19 mouse cellular contexts compared by ENCODE assay signal in the genomic region with DNA sequence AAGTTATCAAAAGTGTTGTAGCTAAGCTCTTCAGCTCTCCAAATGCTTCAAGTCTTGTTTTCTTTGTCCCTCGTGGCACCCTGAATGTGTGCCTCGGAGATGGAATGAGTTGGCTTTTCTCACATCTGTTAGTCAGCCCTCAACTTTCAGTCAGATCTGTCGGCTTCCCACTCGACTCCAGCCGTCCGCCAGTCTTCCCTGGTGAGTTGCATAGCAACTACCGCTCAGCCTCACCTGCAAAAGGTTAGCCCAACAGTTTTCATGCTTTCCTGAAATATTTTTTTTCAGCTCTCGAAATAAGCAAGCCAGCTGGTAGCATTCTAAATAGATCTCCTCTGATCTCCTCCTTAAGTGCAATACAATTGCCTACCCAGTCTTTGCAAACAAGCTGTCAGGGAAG.
DNase-seq lines count a peak whose midpoint lies in the region.
"Had no signal": no experiment of that assay in that cellular context is flagged by ENCODE, and none has a peak within 500 bp of the region (broad histone marks: within the 10 kb centered on the region; RNA-seq: fewer than 3 reads in every experiment).

No protein-coding gene starts in this region.

- DNase-seq in left cerebral cortex, adult 11 months (ENCODE audit: low spot score), result peak; percentile 13
- DNase-seq in left cerebral cortex, postnatal 4 days, result no peak
- peak; percentile 27 to 40 for DNase-seq in frontal cortex, postnatal 36 days (ENCODE audit: low spot score in 2 of 2)
- DNase-seq in right cerebral cortex, adult 2 months (ENCODE audit: low spot score in 2 of 2), result peak; percentile 58 to 64
- DNase-seq in telencephalon, adult 2 months (ENCODE audit: low read depth, low spot score), result peak; percentile 60
- DNase-seq in adrenal gland, postnatal 4 days (ENCODE audit: low spot score in 2 of 2), result no peak
- no peak for DNase-seq in kidney, adult 18-20 months
- DNase-seq: adrenal gland, adult 8-10 months; cerebellum, adult 11 months; cerebellum, adult 9-10 months; cerebellum, postnatal 36 days; gastrocnemius, adult 2 months; heart, postnatal 10 days; kidney, adult 9 months; kidney, postnatal 10 days; liver, postnatal 0 days; retina, postnatal 1 day; spleen, adult 18-20 months; thymus, postnatal 4 days had no signal

- intact Hi-C loops in left cerebral cortex, postnatal 4 days (cut with DNase I), result no loop called here

Comparison
In these comparisons a context has a peak if more than half of its experiments do, and no peak if none do; other contexts are left out.
1. DNase-seq: peak in left cerebral cortex, adult 11 months (single experiment), frontal cortex, postnatal 36 days (2 of 2), right cerebral cortex, adult 2 months (2 of 2) and telencephalon, adult 2 months (single experiment); none in left cerebral cortex, postnatal 4 days (single experiment), adrenal gland, postnatal 4 days (0 of 2) and kidney, adult 18-20 months (single experiment).